Mouse (Mus musculus) skeletal muscle tissue, adult 2 months (tissue): ENCODE data around the gene Scgb2b18.
"Not testable (repeated sequence)": the region's sequence is repeated elsewhere in the genome, so short reads cannot be mapped to it uniquely, and the experiment has no call there.

Experiments
- DNase-seq: peaks from one replicate; pipeline ENCODE4 v3.0.0-alpha.2; 2012; ENCODE audit warnings: low read depth, low spot score

Gene Scgb2b18

DNA sequence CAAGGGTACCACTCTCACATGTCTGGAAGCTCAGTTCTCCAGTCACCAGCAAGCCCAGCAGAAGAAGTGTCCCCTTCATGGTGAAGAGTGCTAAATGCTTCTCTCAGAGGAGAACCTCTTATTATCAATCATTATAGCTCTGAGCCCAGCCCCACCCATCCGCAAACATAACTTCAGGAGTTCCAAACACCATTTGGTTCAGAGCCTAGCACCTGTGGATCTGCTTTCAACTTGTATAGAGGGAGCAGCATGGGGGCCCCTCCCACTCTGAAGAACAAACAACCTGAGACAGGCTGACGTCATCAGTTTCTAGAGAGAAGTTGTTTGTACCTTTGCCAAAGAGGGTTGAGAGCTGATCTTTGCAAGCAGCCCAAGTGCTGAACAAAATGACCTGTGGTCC lies at the start of gene Scgb2b18:
Gene Scgb2b18 (minus strand): TSS at position 101 of the 400 bp plus-strand sequence.
- DNase-seq = not testable (repeated sequence)

DNA sequence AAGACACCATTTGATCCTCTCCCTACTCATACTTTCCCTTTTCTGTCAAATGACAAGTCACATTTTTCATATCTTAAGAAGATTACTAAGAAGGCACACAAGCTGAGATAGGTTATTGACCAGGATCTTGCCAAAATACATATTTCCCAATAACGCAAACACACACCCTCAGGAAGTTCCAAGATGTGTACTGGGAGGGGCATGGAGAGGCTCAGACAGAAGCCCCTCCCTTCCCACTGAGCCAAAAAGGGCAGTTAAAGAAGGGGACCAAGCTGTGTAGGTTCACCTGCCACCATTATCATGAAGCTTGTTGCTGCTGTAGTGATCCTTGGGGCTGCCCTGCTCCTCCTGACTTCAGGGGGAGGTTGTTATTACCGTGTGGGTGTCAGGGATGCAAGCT lies 11.6 kb upstream of the Scgb2b18 start, which contains the start of gene Scgb1b18:
Gene Scgb1b18 (plus strand): TSS at position 301 of the 400 bp plus-strand sequence.
- DNase-seq = not testable (repeated sequence)
